Mouse (Mus musculus) forebrain, embryonic 13.5 days (tissue): ENCODE results near the gene Rrbp1. TPM values are rescaled to one million over a fixed set of nuclear protein-coding genes. Genes with fewer than 3 reads are reported as not detected.

Experiments used
- ATAC-seq: fragments of 200-750 bp; cut with Nextera tagmentation; 2 replicates; pipeline ENCODE4 v1.8.0; 2017
- H3K27ac ChIP-seq: fragments of 300-500 bp; sonication (generic); 2 replicates; pipeline ENCODE4 v1.5.1; 2015; ENCODE audit warnings: inconsistent platforms, mild to moderate bottlenecking, moderate library complexity
- H3K27me3 ChIP-seq: fragments of 300-500 bp; sonication (generic); 2 replicates; pipeline ENCODE4 v1.6.1; 2015; ENCODE audit warnings: mild to moderate bottlenecking, inconsistent platforms
- H3K36me3 ChIP-seq: fragments of 300-500 bp; sonication (generic); 2 replicates; pipeline ENCODE4 v1.6.1; 2015; ENCODE audit warnings: mild to moderate bottlenecking, inconsistent platforms; ENCODE audit not compliant: poor library complexity, severe bottlenecking
- H3K4me1 ChIP-seq: fragments of 300-500 bp; sonication (generic); 2 replicates; pipeline ENCODE4 v1.6.1; 2015; ENCODE audit warnings: inconsistent platforms
- H3K4me2 ChIP-seq: fragments of 300-500 bp; sonication (generic); 2 replicates; pipeline ENCODE4 v1.6.1; 2015; ENCODE audit warnings: inconsistent platforms, mild to moderate bottlenecking, moderate library complexity
- H3K4me3 ChIP-seq: fragments of 300-500 bp; sonication (generic); 2 replicates; pipeline ENCODE4 v1.5.1; 2015; ENCODE audit warnings: mild to moderate bottlenecking, inconsistent platforms
- H3K9ac ChIP-seq: fragments of 300-500 bp; sonication (generic); 2 replicates; pipeline ENCODE4 v1.6.1; 2015; ENCODE audit warnings: mild to moderate bottlenecking, inconsistent platforms
- H3K9me3 ChIP-seq: fragments of 300-500 bp; sonication (generic); replicated peaks from 2 replicates; pipeline ENCODE4 v1.6.1; 2016; ENCODE audit warnings: inconsistent platforms
- WGBS: fragments of 180-500 bp; shearing (Covaris S2); methylation state at CpG from one replicate; pipeline ENCODE4 v1.1.7; 2015; 5-methylcytosine and 5-hydroxymethylcytosine counted together
- polyA plus RNA-seq: library from polyadenylated mRNA; unstranded; fragments of >200 nt; fragmentation: Nextera tagmentation; extraction: Ambion mirVana; gene quantifications from 2 replicates; pipeline ENCODE4 v1.2.1, GENCODE M21; 2015

The Rrbp1 gene
- polyA plus RNA-seq, result 23.9 and 27.7 TPM in 2 replicates

- peak within 1 kb of the TSS; percentile 81 for H3K4me3 ChIP-seq
- H3K36me3 ChIP-seq, result no peaks in the 10 kb centered on the region
- peak within 1 kb of the TSS; percentile 75 for H3K9ac ChIP-seq
- H3K4me1 ChIP-seq, result peaks cover 4% of the 10 kb centered on the region; the same call in 1 of the 2 replicates
- 1% methylated on average over 44 of the region's 53 CpGs for WGBS
- peak within 1 kb of the TSS; percentile 74 for H3K27ac ChIP-seq
- H3K4me2 ChIP-seq, result peak within 1 kb of the TSS; percentile 71
- no peaks in the 10 kb centered on the region for H3K9me3 ChIP-seq
- no peaks in the 10 kb centered on the region for H3K27me3 ChIP-seq
- ATAC-seq, result peak; percentile 99
These were observed at the start of gene Rrbp1 for GRCm38 (mm10) chr2:144011080-144011551. Gene Rrbp1 (minus strand): TSS chr2:144011263.

- Histone ChIP-seq H3K36me3 (no peaks in the 10 kb centered on the region), H3K4me3 (no peak overlapping the region), H3K4me2 (no peak overlapping the region), H3K27me3 (no peaks in the 10 kb centered on the region), H3K4me1 (no peaks in the 10 kb centered on the region), H3K27ac (no peak overlapping the region), H3K9me3 (no peaks in the 10 kb centered on the region), H3K9ac (no peak overlapping the region)
- 81% methylated on average over 2 of the region's 2 CpGs for WGBS
- no peak for ATAC-seq
These were observed 46.7 kb upstream of the Rrbp1 start for GRCm38 (mm10) chr2:144057735-144058134.

GRCm38 (mm10) chr2:144052410-144053065 is 41.5 kb upstream of the Rrbp1 start:
- WGBS, result 84% methylated on average over 8 of the region's 8 CpGs
- H3K9ac ChIP-seq, result no peak overlapping the region
- H3K4me2 ChIP-seq, result no peak overlapping the region
- no peaks in the 10 kb centered on the region for H3K4me1 ChIP-seq
- no peaks in the 10 kb centered on the region for H3K36me3 ChIP-seq
- ATAC-seq, result peak; percentile 87
- no peaks in the 10 kb centered on the region for H3K27me3 ChIP-seq
- H3K9me3 ChIP-seq, result no peaks in the 10 kb centered on the region
- no peak overlapping the region for H3K4me3 ChIP-seq
- H3K27ac ChIP-seq, result no peak overlapping the region

- H3K4me3 ChIP-seq, result no peak overlapping the region
- H3K9me3 ChIP-seq, result no peaks in the 10 kb centered on the region
- H3K9ac ChIP-seq, result no peak overlapping the region
- H3K4me2 ChIP-seq, result no peak overlapping the region
- no peaks in the 10 kb centered on the region for H3K36me3 ChIP-seq
- H3K4me1 ChIP-seq, result no peaks in the 10 kb centered on the region
- WGBS, result 90% methylated on average over 6 of the region's 6 CpGs
- no peak overlapping the region for H3K27ac ChIP-seq
- no peak for ATAC-seq
- H3K27me3 ChIP-seq, result no peaks in the 10 kb centered on the region
These were observed 39.8 kb upstream of the Rrbp1 start for GRCm38 (mm10) chr2:144050861-144051260.

DNA sequence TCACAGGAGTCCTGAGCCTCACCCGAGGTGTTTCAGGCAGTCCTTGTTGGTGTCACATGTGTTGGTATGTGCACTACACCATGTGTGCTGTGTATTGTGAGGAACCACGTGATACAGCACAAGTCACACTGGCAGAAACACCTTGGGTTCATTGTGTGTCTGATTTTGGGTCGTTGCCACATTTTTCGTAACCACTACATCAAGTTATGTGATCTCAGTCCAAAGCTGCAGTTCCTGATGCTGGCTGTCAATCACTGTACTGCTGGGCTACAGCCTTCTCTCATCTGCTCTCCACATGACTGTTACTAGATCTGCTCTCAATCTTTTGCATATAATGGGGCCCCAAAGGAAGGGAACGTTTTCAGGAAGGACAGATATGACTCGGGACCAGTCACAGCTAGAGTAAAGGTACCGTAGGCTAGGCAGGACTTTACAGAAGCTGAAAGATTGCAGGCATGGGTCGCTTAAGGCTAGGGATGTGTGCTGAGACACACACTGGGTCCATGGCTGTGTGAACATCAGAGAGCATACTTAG is 39.1 kb upstream of the Rrbp1 start:
- WGBS, result 84% methylated on average over 8 of the region's 8 CpGs
- no peaks in the 10 kb centered on the region for H3K27me3 ChIP-seq
- H3K4me1 ChIP-seq, result no peaks in the 10 kb centered on the region
- H3K36me3 ChIP-seq, result no peaks in the 10 kb centered on the region
- H3K9ac ChIP-seq, result no peak overlapping the region
- ATAC-seq, result no peak
- no peak overlapping the region for H3K27ac ChIP-seq
- H3K4me3 ChIP-seq, result no peak overlapping the region
- H3K9me3 ChIP-seq, result no peaks in the 10 kb centered on the region
- no peak overlapping the region for H3K4me2 ChIP-seq

GRCm38 (mm10) chr2:144046916-144047315 is 35.9 kb upstream of the Rrbp1 start:
- WGBS, result 85% methylated on average over 11 of the region's 11 CpGs

DNA sequence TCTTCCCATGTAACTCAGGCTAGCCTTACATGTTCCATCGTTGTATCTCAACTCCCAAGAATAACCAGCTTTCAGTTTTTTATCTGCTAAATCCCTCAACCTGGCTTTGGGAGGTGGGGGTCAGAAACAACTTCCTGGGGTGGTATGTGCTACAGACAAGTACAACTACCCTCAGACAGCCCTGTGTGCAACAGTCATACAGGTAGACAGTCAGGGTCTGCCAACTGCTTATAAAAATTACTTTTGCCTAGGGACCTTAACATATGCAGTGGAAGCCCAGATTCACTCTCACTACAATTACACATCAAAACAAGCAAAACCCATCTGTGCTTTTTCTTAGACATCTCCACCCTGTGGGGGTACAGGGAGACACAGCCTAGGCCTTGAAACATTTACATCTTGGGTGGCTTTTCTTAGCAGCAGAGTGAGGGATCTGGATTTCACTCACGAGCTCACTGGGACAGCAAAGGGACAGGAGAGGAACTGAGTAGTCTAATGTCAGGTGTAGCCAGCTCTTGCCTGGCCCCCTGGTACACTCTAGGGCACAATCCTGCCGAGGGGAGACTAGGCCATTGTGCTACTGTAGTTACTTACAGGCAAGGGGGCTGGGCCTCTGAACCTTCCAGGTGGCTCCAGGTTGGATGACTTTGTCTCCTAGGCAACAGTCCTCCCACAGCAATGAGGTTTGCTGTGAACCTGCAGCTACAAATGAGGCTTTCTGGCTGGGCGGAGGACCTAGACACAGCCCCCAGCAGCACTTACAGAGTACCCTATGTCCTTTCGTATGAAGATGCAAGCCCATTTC is 34.9 kb upstream of the Rrbp1 start:
- ATAC-seq, result 0 out of 2 replicates have a peak, but pooled peaks have one; percentile 41
- WGBS, result 62% methylated on average over 5 of the region's 5 CpGs
- no peaks in the 10 kb centered on the region for H3K27me3 ChIP-seq
- no peaks in the 10 kb centered on the region for H3K4me1 ChIP-seq
- H3K36me3 ChIP-seq, result no peaks in the 10 kb centered on the region
- no peak overlapping the region for H3K27ac ChIP-seq
- peaks cover 14% of the 10 kb centered on the region; the same call in 1 of the 2 replicates for H3K9me3 ChIP-seq
- no peak overlapping the region for H3K9ac ChIP-seq
- no peak overlapping the region for H3K4me2 ChIP-seq
- H3K4me3 ChIP-seq, result no peak overlapping the region

More at GRCm38 (mm10) chr2:144046916-144047315, 35.9 kb upstream of the Rrbp1 start:
- H3K27ac ChIP-seq, result no peak overlapping the region
- no peaks in the 10 kb centered on the region for H3K27me3 ChIP-seq
- no peaks in the 10 kb centered on the region for H3K4me1 ChIP-seq
- H3K36me3 ChIP-seq, result no peaks in the 10 kb centered on the region
- no peak overlapping the region for H3K4me3 ChIP-seq
- H3K9me3 ChIP-seq, result peaks cover 13% of the 10 kb centered on the region; the same call in 1 of the 2 replicates
- no peak overlapping the region for H3K9ac ChIP-seq
- H3K4me2 ChIP-seq, result no peak overlapping the region
- no peak for ATAC-seq

GRCm38 (mm10) chr2:144044726-144045125 is 33.7 kb upstream of the Rrbp1 start:
- ATAC-seq, result no peak
- H3K27me3 ChIP-seq, result no peaks in the 10 kb centered on the region
- H3K9ac ChIP-seq, result no peak overlapping the region
- WGBS, result 86% methylated on average over 6 of the region's 6 CpGs
- H3K4me2 ChIP-seq, result no peak overlapping the region
- H3K9me3 ChIP-seq, result peaks cover 14% of the 10 kb centered on the region; the same call in 1 of the 2 replicates
- no peak overlapping the region for H3K4me3 ChIP-seq
- no peaks in the 10 kb centered on the region for H3K4me1 ChIP-seq
- H3K36me3 ChIP-seq, result no peaks in the 10 kb centered on the region
- H3K27ac ChIP-seq, result no peak overlapping the region

GRCm38 (mm10) chr2:144032664-144033063 is 21.6 kb upstream of the Rrbp1 start, which contains the start of gene Banf2:
Gene Banf2 (plus strand): TSS chr2:144033059.
- no peak within 1 kb of the TSS for H3K4me3 ChIP-seq

GRCm38 (mm10) chr2:144030791-144031190 is 19.7 kb upstream of the Rrbp1 start:
- H3K4me3 ChIP-seq, result no peak overlapping the region
- no peak for ATAC-seq
- H3K36me3 ChIP-seq, result no peaks in the 10 kb centered on the region
- no peak overlapping the region for H3K4me2 ChIP-seq
- no peak overlapping the region for H3K9ac ChIP-seq
- 91% methylated on average over 7 of the region's 7 CpGs for WGBS
- H3K4me1 ChIP-seq, result no peaks in the 10 kb centered on the region
- no peaks in the 10 kb centered on the region for H3K27me3 ChIP-seq
- H3K9me3 ChIP-seq, result no peaks in the 10 kb centered on the region
- no peak overlapping the region for H3K27ac ChIP-seq

More at GRCm38 (mm10) chr2:144032664-144033063, 21.6 kb upstream of the Rrbp1 start, which contains the start of gene Banf2:
- WGBS, result 91% methylated on average over 2 of the region's 2 CpGs
- Histone ChIP-seq H3K27ac (no peak within 1 kb of the TSS), H3K36me3 (no peaks in the 10 kb centered on the region), H3K9me3 (no peaks in the 10 kb centered on the region), H3K27me3 (no peaks in the 10 kb centered on the region), H3K4me2 (no peak within 1 kb of the TSS), H3K4me1 (no peaks in the 10 kb centered on the region), H3K9ac (no peak within 1 kb of the TSS)
- no peak for ATAC-seq

DNA sequence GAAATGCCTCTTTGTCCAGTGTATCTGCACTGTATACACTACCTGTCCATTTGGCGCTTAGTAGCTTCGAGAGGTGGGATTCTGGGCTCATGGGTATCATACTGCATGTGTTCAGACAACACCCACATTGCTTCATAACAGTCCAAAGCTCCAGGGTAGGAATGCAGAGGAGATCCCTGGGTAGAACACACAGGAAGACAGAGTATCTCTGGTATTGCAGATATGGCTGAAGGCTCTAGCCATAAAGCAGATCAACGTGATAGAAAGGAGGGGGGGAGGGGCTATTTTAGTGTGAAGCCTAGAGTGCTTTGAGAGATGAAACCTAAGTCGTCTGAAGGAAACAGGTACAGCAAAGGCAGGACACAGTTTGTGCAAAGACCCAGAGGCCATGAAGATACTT is 15.4 kb upstream of the Rrbp1 start:
- H3K9me3 ChIP-seq, result no peaks in the 10 kb centered on the region
- no peak overlapping the region for H3K27ac ChIP-seq
- H3K27me3 ChIP-seq, result no peaks in the 10 kb centered on the region
- H3K4me3 ChIP-seq, result no peak overlapping the region
- ATAC-seq, result no peak
- H3K9ac ChIP-seq, result no peak overlapping the region
- WGBS, result 83% methylated on average over 4 of the region's 4 CpGs
- H3K4me1 ChIP-seq, result no peaks in the 10 kb centered on the region
- H3K4me2 ChIP-seq, result no peak overlapping the region
- H3K36me3 ChIP-seq, result no peaks in the 10 kb centered on the region

- Histone ChIP-seq H3K9ac (no peak overlapping the region), H3K36me3 (no peaks in the 10 kb centered on the region), H3K4me3 (no peak overlapping the region), H3K4me2 (no peak overlapping the region), H3K9me3 (no peaks in the 10 kb centered on the region), H3K27me3 (no peaks in the 10 kb centered on the region), H3K27ac (no peak overlapping the region), H3K4me1 (no peaks in the 10 kb centered on the region)
- 93% methylated on average over 9 of the region's 9 CpGs for WGBS
- ATAC-seq, result no peak
These were observed 14.3 kb upstream of the Rrbp1 start for GRCm38 (mm10) chr2:144025361-144025760.
